Mouse (Mus musculus): ENCODE results near the gene Xxylt1. TPM values are rescaled to one million over a fixed set of nuclear protein-coding genes. Genes with fewer than 3 reads are reported as not detected.

Xxylt1 gene
- total and polyA plus RNA-seq, 3 experiments: 12.8 to 164 (median 26.6) TPM

DNA sequence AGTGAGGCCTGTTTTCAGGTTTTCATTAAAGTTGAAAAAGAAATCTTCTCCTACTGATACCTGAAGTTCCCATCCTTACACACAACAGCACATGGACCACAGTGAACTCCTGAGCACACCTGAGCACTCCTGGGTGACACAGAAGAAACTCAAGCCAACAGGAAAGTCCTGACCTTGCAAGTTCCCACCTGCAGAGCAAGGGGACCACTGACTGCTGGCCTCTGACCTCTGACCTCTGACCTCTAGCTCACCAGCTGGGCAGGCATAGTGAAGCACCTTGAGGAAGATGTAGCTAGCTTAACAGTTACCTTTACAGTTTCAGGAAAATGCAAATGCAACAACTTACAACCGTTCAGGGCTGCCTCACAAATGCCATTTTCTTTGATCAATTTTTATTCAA is 18.7 kb upstream of the Xxylt1 start:
- Histone ChIP-seq H3K9ac (ENCODE audit: control insufficient read depth, low read depth, low read length, poor library complexity, severe bottlenecking) (no peak overlapping the region), H3K9me3 (replicated peaks; ENCODE audit: insufficient read depth, low read length) (no peaks in the 10 kb centered on the region), H3K36me3 (ENCODE audit: control insufficient read depth in 1 of 2, insufficient read depth in 2 of 2, low read length in 2 of 2) (peaks cover 0 to 8% of the 10 kb centered on the region in 2 experiments; a peak in 2 of 4 replicates), H3K27me3 (ENCODE audit: control insufficient read depth in 1 of 2, insufficient read depth in 2 of 2, low read length in 2 of 2) (no peaks in the 10 kb centered on the region), H3K79me2 (ENCODE audit: control insufficient read depth, insufficient read depth, low read length, poor library complexity) (no peaks in the 10 kb centered on the region), H3K27ac (ENCODE audit: control insufficient read depth, low read depth, low read length) (no peak overlapping the region), H3K4me1 (ENCODE audit: control insufficient read depth in 1 of 2, insufficient read depth in 2 of 2, low read length in 2 of 2) (no peaks in the 10 kb centered on the region), H3K4me3 (ENCODE audit: control insufficient read depth in 1 of 2, insufficient read depth in 1 of 2, low read depth in 2 of 2, low read length in 2 of 2) (no peak overlapping the region)
- DNase-seq (ENCODE audit: low read depth, low spot score): no peak
- TF ChIP-seq MAX (IDR thresholded peaks at IDR 0.05; ENCODE audit: low read length) (no peak), CHD2 (IDR thresholded peaks at IDR 0.05; ENCODE audit: low read length) (no peak)

DNA sequence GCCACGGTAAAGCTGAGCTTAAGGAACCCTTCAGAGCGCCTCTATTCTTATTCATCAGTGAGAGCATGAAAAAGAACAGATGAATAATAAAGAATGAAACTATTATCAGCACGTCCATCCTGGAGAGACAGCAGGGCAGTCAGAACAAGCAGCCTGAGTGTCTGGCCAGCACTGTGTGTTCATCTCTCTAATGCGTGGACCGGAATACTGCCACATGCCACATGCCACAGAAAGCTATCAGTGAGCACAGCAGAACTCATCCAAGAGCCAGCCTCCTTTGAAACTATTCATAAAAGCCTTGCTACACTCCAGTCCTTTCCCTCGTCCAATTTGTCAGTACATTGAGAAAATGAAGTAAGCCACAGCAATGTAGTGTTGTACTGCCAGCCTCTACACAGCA is 12.8 kb upstream of the Xxylt1 start:
- no peaks in the 10 kb centered on the region for H3K27me3 ChIP-seq (ENCODE audit: control insufficient read depth in 1 of 2, insufficient read depth in 2 of 2, low read length in 2 of 2)
- H3K9me3 ChIP-seq (replicated peaks; ENCODE audit: insufficient read depth, low read length): no peaks in the 10 kb centered on the region
- DNase-seq (ENCODE audit: low read depth, low spot score): no peak
- H3K36me3 ChIP-seq (ENCODE audit: control insufficient read depth in 1 of 2, insufficient read depth in 2 of 2, low read length in 2 of 2): peaks cover 0 to 2% of the 10 kb centered on the region in 2 experiments; a peak in 2 of 4 replicates
- no peak overlapping the region for H3K9ac ChIP-seq (ENCODE audit: control insufficient read depth, low read depth, low read length, poor library complexity, severe bottlenecking)
- H3K4me3 ChIP-seq (ENCODE audit: control insufficient read depth in 1 of 2, insufficient read depth in 1 of 2, low read depth in 2 of 2, low read length in 2 of 2): no peak overlapping the region
- H3K79me2 ChIP-seq (ENCODE audit: control insufficient read depth, insufficient read depth, low read length, poor library complexity): no peaks in the 10 kb centered on the region
- no peak overlapping the region for H3K27ac ChIP-seq (ENCODE audit: control insufficient read depth, low read depth, low read length)
- TF ChIP-seq RCOR1 (IDR thresholded peaks at IDR 0.05; ENCODE audit: low read depth, low read length): no peak
- TF ChIP-seq MEF2A (IDR thresholded peaks at IDR 0.05; ENCODE audit: extremely low read depth, insufficient replicate concordance, low read depth, low read length, poor library complexity, severe bottlenecking): no peak
- no peak for TF ChIP-seq ELF1 (IDR thresholded peaks at IDR 0.05; ENCODE audit: low read depth, low read length)
- TF ChIP-seq POLR2AphosphoS5 (IDR thresholded peaks at IDR 0.05; ENCODE audit: borderline replicate concordance, low read depth, low read length): no peak
- no peak for TF ChIP-seq ZC3H11A (IDR thresholded peaks at IDR 0.05; ENCODE audit: low read depth, low read length)
- TF ChIP-seq JUND (IDR thresholded peaks at IDR 0.05; ENCODE audit: low read depth, low read length): no peak
- no peak for TF ChIP-seq RAD21 (IDR thresholded peaks at IDR 0.05; ENCODE audit: low read depth, low read length)
- TF ChIP-seq CTCF (IDR thresholded peaks at IDR 0.05 in 2 of 3, conservative IDR thresholded peaks at IDR 0.05 in 1 of 3; ENCODE audit: control insufficient read depth in 1 of 3, insufficient read depth in 1 of 3, low read depth in 2 of 3, low read length in 3 of 3, poor library complexity in 1 of 3, severe bottlenecking in 1 of 3): no peak
- no peak for TF ChIP-seq ZMIZ1 (IDR thresholded peaks at IDR 0.05; ENCODE audit: low read depth, low read length)
- TF ChIP-seq BHLHE40 (IDR thresholded peaks at IDR 0.05; ENCODE audit: borderline replicate concordance, low read depth, low read length): no peak
- TF ChIP-seq CHD1 (IDR thresholded peaks at IDR 0.05; ENCODE audit: low read depth, low read length): no peak
- TF ChIP-seq NELFE (IDR thresholded peaks at IDR 0.05; ENCODE audit: low read depth, low read length): no peak
- TF ChIP-seq SIN3A (IDR thresholded peaks at IDR 0.05; ENCODE audit: low read length): no peak
- TF ChIP-seq ZKSCAN1 (IDR thresholded peaks at IDR 0.05; ENCODE audit: low read depth, low read length): no peak
- no peak for TF ChIP-seq SMC3 (IDR thresholded peaks at IDR 0.05; ENCODE audit: low read depth, low read length)
- TF ChIP-seq KAT2A (conservative IDR thresholded peaks at IDR 0.05; ENCODE audit: low read depth, low read length): no peak
- TF ChIP-seq TBP (IDR thresholded peaks at IDR 0.05; ENCODE audit: low read depth, low read length): no peak
- TF ChIP-seq TCF12 (IDR thresholded peaks at IDR 0.05; ENCODE audit: low read depth, low read length): no peak
- TF ChIP-seq EP300 (IDR thresholded peaks at IDR 0.05; ENCODE audit: low read depth in 1 of 2, low read length in 2 of 2): no peak
- no peak for TF ChIP-seq POLR2AphosphoS2 (IDR thresholded peaks at IDR 0.05; ENCODE audit: low read length)
- no peaks in the 10 kb centered on the region for H3K4me1 ChIP-seq (ENCODE audit: control insufficient read depth in 1 of 2, insufficient read depth in 2 of 2, low read length in 2 of 2)

Measured in MEL (cell line).